24 mouse cellular contexts compared by ENCODE assay signal in the genomic region with DNA sequence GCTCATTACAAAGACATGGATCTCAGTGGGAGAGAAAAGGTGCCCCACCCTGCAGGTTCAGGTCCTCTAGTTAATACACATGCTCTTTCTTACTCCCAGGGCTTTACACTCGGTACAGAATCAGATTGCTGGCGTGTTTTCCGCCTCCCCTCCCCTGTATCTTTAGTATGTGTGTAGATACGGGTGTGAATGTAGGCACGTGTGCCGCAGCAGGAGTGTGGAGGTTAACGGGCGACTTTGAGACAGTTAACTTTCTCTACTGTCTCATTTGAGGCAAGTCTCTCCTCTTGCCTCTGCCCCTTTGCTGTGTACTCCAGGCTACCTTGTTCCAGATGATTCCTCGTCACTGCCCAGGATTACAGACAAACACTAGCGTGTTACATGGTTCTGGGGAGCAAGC.
DNase-seq lines count a peak whose midpoint lies in the region; ATAC-seq and TF ChIP-seq lines count a peak whose summit lies in the region.
"Had no signal": no experiment of that assay in that cellular context is flagged by ENCODE, and none has a peak within 500 bp of the region (broad histone marks: within the 10 kb centered on the region; RNA-seq: fewer than 3 reads in every experiment).

No protein-coding gene starts in this region.

- TF ChIP-seq RAD21 in CH12.LX (IDR thresholded peaks at IDR 0.05; ENCODE audit: low read depth, low read length) = no peak

- H3K9ac ChIP-seq in neural tube, embryonic 13.5 days = no peak overlapping the region
- no peak overlapping the region for H3K9ac ChIP-seq in neural tube, embryonic 15.5 days (replicated peaks)
- H3K9ac ChIP-seq in CH12.LX (ENCODE audit: insufficient read depth, low read depth) = peak overlapping the region; percentile 32; the same call in 1 of the 2 replicates

- intact Hi-C loops in heart, postnatal 10 days (cut with DNase I) = no loop called here

- DNase-seq in A20 (ENCODE audit: low read depth, low spot score) (peak; percentile 32), CH12.LX (ENCODE audit: extremely low read depth) (no peak), R1 (ENCODE audit: low read depth, low spot score) (peak; percentile 4)
- no peak for DNase-seq in heart, postnatal 10 days
- no peak for DNase-seq in retina, postnatal 1 day
- DNase-seq in midbrain, embryonic 10.5 days (ENCODE audit: low spot score) = no peak
- DNase-seq: adrenal gland, adult 2 months; adrenal gland, adult 8-10 months; adrenal gland, postnatal 10 days; adrenal gland, postnatal 14 days; adrenal gland, postnatal 25 days; adrenal gland, postnatal 36 days; B cell, adult 2 months; cerebellum, adult 11 months; cerebellum, adult 11-12 months; cerebellum, adult 18-20 months; cerebellum, adult 2 months; cerebellum, adult 8-10 months had no signal

- no peaks in the 10 kb centered on the region for H3K79me2 ChIP-seq in CH12.LX (replicated peaks; ENCODE audit: control insufficient read depth, extremely low read depth, insufficient read depth, poor library complexity, severe bottlenecking)

- no peak overlapping the region for H3K4me3 ChIP-seq in neural tube, embryonic 13.5 days
- H3K4me3 ChIP-seq in neural tube, embryonic 15.5 days (replicated peaks) = no peak overlapping the region
- H3K4me3 ChIP-seq in CH12.LX (replicated peaks in 1 of 3; ENCODE audit: low read depth in 2 of 3, low read length in 2 of 3, poor library complexity in 1 of 3) = peak overlapping the region in 1 of 3 experiments; percentile 6
- H3K4me3 ChIP-seq in midbrain, embryonic 10.5 days = no peak overlapping the region

- dilution Hi-C loops in CH12.LX (cut with MboI; ENCODE audit: extremely low pct_ligation_motif_present, extremely low pct_unique_long_range_greater_than_20kb, low sequenced_read_pairs) = no loop called here

- H3K4me2 ChIP-seq in neural tube, embryonic 13.5 days = no peak overlapping the region
- no peak overlapping the region for H3K4me2 ChIP-seq in neural tube, embryonic 15.5 days
- peak overlapping the region; percentile 4; the same call in 1 of the 2 replicates for H3K4me2 ChIP-seq in CH12.LX (ENCODE audit: insufficient read depth, low read depth, poor library complexity, severe bottlenecking)

- H3K4me1 ChIP-seq in neural tube, embryonic 13.5 days (replicated peaks) = peaks cover 45% of the 10 kb centered on the region
- peaks cover 15% of the 10 kb centered on the region for H3K4me1 ChIP-seq in neural tube, embryonic 15.5 days
- H3K4me1 ChIP-seq in CH12.LX (ENCODE audit: control insufficient read depth in 1 of 2, insufficient read depth in 2 of 2) = peaks cover 49 to 88% of the 10 kb centered on the region in 2 experiments
- H3K4me1 ChIP-seq in midbrain, embryonic 10.5 days = peaks cover 31% of the 10 kb centered on the region

- peak overlapping the region; percentile 65 for H3K27ac ChIP-seq in neural tube, embryonic 13.5 days (replicated peaks)
- H3K27ac ChIP-seq in neural tube, embryonic 15.5 days (replicated peaks) = no peak overlapping the region
- peak overlapping the region; percentile 94 for H3K27ac ChIP-seq in CH12.LX (ENCODE audit: insufficient read depth, low read depth)
- H3K27ac ChIP-seq in midbrain, embryonic 10.5 days (replicated peaks) = no peak overlapping the region

- H3K36me3 ChIP-seq in neural tube, embryonic 13.5 days = no peaks in the 10 kb centered on the region
- no peaks in the 10 kb centered on the region for H3K36me3 ChIP-seq in neural tube, embryonic 15.5 days
- H3K36me3 ChIP-seq in CH12.LX (replicated peaks in 1 of 2; ENCODE audit: control insufficient read depth in 1 of 2, insufficient read depth in 1 of 2, low read length in 1 of 2) = no peaks in the 10 kb centered on the region
- H3K36me3 ChIP-seq in midbrain, embryonic 10.5 days = no peaks in the 10 kb centered on the region
- H3K36me3 ChIP-seq: G1E had no signal

- no peak for TF ChIP-seq POLR2A in CH12.LX (IDR thresholded peaks at IDR 0.05; ENCODE audit: low read depth, low read length)

- TF ChIP-seq CTCF in CH12.LX (conservative IDR thresholded peaks at IDR 0.05 in 1 of 2, IDR thresholded peaks at IDR 0.05 in 1 of 2; ENCODE audit: low read depth in 2 of 2, low read length in 2 of 2) = no peak

- no peak for TF ChIP-seq EP300 in CH12.LX (IDR thresholded peaks at IDR 0.05; ENCODE audit: low read length)

- H3K9me3 ChIP-seq in neural tube, embryonic 13.5 days = no peaks in the 10 kb centered on the region
- no peaks in the 10 kb centered on the region for H3K9me3 ChIP-seq in neural tube, embryonic 15.5 days (replicated peaks)
- no peaks in the 10 kb centered on the region for H3K9me3 ChIP-seq in CH12.LX (replicated peaks; ENCODE audit: low read length)
- H3K9me3 ChIP-seq in midbrain, embryonic 10.5 days (replicated peaks) = no peaks in the 10 kb centered on the region

- 90% methylated on average over 10 of the region's 10 CpGs for WGBS in neural tube, embryonic 13.5 days
- WGBS in neural tube, embryonic 15.5 days = 87% methylated on average over 10 of the region's 10 CpGs
- 89% methylated on average over 10 of the region's 10 CpGs for WGBS in midbrain, embryonic 10.5 days

- H3K27me3 ChIP-seq in neural tube, embryonic 13.5 days = no peaks in the 10 kb centered on the region
- H3K27me3 ChIP-seq in neural tube, embryonic 15.5 days (replicated peaks) = no peaks in the 10 kb centered on the region
- no peaks in the 10 kb centered on the region for H3K27me3 ChIP-seq in CH12.LX (replicated peaks)
- 0 out of 2 replicates have a peak, but pooled peaks cover 3% of the 10 kb centered on the region for H3K27me3 ChIP-seq in midbrain, embryonic 10.5 days (ENCODE audit: low read depth, poor library complexity, severe bottlenecking)
- H3K27me3 ChIP-seq: Patski had no signal

- ATAC-seq in neural tube, embryonic 13.5 days (ENCODE audit: low read depth) = no peak
- no peak for ATAC-seq in neural tube, embryonic 15.5 days (ENCODE audit: low FRiP score)
- ATAC-seq: activated CD4-positive, CD25-positive, alpha-beta regulatory T cell, adult 4 months; CD4-positive, CD25-positive, alpha-beta regulatory T cell, adult 4 months; Patski had no signal

- in situ Hi-C loops in CH12.LX (cut with MboI; ENCODE audit: low pct_ligation_motif_present, low pct_unique_long_range_greater_than_20kb, low sequenced_read_pairs) = loop anchor here (5.0 kb wide), 1 partner anchor 57 kb away; no protein-coding TSS in a partner anchor

TF ChIP-seq in CH12.LX, 34 proteins besides CTCF, POLR2A, EP300 and RAD21:
- TF ChIP-seq MAX (IDR thresholded peaks at IDR 0.05; ENCODE audit: low read length) (0 out of 2 replicates have a peak, but pooled peaks have one; percentile 53), RCOR1 (conservative IDR thresholded peaks at IDR 0.05; ENCODE audit: low read depth, low read length) (no peak), JUND (conservative IDR thresholded peaks at IDR 0.05; ENCODE audit: low read depth, low read length) (no peak), BHLHE40 (IDR thresholded peaks at IDR 0.05; ENCODE audit: low read depth, low read length) (peak; percentile 64)

Comparison
In these comparisons a context has a peak if more than half of its experiments do, and no peak if none do; other contexts are left out.
1. H3K27ac ChIP-seq: peak in neural tube, embryonic 13.5 days (single experiment) and CH12.LX (single experiment); none in neural tube, embryonic 15.5 days (single experiment) and midbrain, embryonic 10.5 days (single experiment).
2. DNase-seq: peak in A20 (single experiment) and R1 (single experiment); none in CH12.LX (single experiment), heart, postnatal 10 days (0 of 2), retina, postnatal 1 day (single experiment) and midbrain, embryonic 10.5 days (single experiment).